Mouse (Mus musculus) adrenal gland, postnatal 10 days (tissue): ENCODE results near the gene Cryzl2. TPM values are rescaled to one million over a fixed set of nuclear protein-coding genes. Genes with fewer than 3 reads are reported as not detected.

Experiments used
- DNase-seq: peaks from one replicate; pipeline ENCODE4 v3.0.0; 2021; ENCODE audit warnings: mixed read lengths
- total RNA-seq, 2 experiments: library from RNA; stranded (reverse); gene quantifications; 2 replicates each; pipeline ENCODE4 v1.2.3; 2021

The Cryzl2 gene
- total RNA-seq, 2 experiments from 2014 or later: 33.8 to 34.5 TPM

GRCm38 (mm10) chr1:157472716-157473115, 14.3 kb downstream of the Cryzl2 start:
- DNase-seq: no peak

DNA sequence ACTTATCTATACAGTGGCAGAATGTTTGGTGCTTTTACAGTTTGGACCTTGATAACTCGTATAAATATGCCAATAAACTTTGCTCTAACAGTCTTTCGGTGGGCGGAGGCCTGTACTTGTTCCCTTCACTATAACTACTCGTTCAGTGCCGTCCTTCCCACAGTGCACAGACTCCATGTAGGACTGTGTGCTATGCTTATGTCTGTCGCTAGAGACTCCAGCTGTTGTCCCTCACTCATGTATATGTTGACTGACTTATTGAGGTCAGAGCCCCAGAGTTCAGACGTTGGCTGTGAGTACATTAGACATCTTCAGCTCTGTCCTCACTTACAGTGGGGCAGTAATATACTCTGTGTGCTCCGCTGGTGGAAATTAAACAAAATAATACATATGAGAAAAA, 16.5 kb downstream of the Cryzl2 start:
- DNase-seq: no peak

GRCm38 (mm10) chr1:157476231-157476630, 17.9 kb downstream of the Cryzl2 start:
- DNase-seq: no peak

DNA sequence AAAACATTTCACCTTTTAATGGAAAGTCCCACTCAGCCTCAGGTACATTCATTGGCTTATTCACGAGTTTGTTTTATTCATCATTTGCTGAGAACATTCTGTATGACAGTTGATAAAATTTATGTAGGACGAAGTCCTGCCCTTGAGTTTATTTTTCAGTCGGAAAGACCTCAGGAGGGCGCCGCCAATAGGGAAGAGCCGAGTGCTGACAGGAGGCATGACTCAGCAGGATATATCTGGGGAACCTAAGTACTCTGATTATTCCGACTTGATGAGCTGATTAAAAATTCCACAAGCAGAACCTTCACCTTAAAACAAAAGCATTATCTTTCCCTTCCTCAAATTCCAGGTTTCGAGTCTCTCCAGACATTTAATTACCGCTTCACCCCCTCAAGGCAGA, 21.7 kb downstream of the Cryzl2 start:
- DNase-seq: peak; percentile 52

DNA sequence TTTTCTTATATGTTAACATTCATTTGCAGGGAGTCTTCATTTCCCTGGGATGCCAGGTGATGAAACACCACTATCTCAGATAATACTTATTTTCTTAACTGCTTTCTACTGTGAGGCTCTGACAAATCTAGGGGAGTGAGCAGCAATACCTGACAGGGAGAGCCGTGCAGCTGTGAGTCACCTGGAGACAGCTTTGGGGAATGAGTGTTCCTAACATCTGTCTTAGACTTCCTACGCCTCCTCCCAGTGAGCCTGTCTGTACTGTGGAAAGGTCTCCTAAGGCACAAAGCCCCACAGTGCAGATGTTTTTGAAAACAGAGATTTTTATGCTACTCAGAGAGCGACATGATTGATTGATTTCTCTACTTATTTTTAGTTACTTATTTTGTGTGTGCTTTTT, 22.5 kb downstream of the Cryzl2 start:
- no peak for DNase-seq

DNA sequence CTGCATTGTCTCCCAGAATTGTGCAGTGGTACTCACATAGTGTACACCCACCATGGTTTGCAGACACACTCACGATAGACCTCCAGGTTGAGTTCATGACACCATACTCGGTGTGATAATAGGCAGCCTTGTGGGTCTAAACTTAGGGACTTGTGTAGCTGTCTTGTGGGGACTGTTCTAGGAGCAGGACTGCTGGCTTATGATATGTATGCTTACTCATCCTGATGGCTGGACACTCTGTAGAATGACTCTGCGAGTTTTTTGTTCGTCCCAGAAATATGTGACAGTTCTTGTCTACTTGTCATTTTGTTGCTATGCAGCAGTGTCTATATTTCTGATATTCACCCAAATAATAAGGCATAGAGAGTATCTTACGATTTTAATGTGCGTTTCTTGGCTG, 23.3 kb downstream of the Cryzl2 start:
- no peak for DNase-seq

DNA sequence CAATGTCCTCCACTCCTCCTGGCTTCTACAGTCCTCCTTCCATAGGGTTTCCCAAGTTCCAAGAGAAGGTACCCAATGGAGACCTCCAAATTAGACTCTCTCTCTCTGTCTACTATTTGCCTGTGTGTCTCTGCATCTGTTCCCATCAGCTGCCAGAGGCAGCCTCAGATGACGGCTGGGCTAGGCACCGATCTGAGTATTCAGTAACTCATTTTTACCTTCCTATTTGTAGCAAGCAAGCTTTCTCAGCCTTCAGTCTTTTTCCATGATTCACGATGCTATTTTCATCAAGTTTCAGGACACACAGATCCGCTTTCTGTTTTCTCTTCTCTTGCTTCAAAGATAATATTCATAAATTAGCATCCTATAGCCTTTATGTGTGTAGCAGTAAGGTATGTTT, 25.8 kb downstream of the Cryzl2 start:
- no peak for DNase-seq

- DNase-seq: no peak
These were observed 42.3 kb downstream of the Cryzl2 start for GRCm38 (mm10) chr1:157500657-157501056.

DNA sequence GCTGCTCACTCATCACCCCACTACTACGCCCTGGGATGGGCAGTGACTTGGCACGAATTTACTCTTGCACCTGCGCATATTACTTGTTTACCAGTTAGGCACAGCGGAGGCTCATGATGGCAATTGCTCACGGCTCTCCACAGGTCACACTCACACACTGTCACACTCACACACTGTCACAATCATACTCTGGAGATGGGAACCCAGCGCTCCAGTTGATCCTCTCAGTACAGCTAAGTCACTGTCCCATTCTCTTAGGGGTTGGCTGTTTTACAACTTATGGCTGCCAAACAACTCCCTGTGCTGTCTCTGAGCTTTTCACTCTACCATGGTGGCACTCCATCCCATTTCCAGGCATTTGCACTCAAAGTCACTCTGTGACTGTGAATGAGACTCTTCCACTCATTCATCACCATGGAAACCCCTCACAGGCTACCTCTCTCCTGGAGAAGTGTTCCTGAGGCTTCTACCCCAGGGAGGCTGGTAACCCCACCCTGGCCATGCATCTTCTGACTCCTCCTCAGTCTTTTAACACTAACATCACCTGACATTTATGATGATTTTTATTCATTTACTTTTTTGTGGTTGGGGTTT, 43.1 kb downstream of the Cryzl2 start:
- DNase-seq: no peak

GRCm38 (mm10) chr1:157503071-157503470, 44.7 kb downstream of the Cryzl2 start:
- no peak for DNase-seq

DNA sequence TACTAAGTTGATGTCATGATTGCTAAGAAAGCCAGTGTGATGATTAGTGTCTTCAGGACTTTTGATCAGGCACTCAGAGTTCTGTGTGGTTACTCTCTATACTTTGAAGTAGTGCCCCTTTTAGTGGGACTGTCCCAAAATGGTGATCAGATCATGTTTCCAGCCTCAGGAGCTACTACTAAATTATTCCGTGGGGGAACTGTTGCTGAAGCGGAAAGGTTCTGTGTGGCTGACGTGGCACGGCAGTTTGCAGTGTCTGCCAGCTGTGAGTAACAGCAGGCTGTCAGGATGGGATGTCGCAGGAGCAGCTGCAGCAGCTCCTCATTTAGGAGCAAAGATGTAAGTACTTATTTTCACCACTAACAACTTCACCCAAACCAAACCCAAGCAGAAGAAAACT, 48.1 kb downstream of the Cryzl2 start, which contains the start of gene Sec16b:
Gene Sec16b, plus strand, starts transcription at position 207 of the 400 bp plus-strand sequence.
- peak; percentile 63 for DNase-seq

DNA sequence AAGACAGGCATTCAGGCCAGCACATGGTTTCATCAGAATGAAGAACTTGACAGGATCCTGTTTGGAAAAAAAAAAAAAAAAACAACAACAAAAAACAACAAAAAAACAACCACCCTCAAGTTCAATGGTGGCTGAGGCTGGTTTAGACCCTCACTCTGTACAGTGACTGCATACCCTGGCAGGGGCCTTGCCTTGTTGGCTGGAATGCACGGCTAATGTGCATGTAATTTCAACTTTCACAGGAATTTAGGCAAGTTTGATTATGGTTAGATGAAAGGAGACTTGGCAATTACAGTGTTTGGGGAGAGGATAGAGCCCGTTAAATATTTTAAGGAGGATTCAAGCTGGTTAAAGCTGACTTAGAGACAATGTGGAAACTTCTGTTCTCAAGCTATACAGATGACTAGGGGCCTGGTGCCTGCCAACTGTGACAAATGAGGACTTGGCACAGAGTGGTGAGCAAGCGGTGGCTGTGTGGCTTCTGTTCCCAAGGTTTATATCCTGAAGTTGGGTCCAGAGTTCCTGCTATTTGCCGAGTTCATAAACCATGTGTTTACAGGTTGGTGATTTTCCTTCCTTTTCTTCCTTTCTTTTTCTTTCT, 48.7 kb downstream of the Cryzl2 start:
- peak; percentile 61 for DNase-seq

GRCm38 (mm10) chr1:157507814-157508213, 49.4 kb downstream of the Cryzl2 start:
- peak; percentile 43 for DNase-seq

DNA sequence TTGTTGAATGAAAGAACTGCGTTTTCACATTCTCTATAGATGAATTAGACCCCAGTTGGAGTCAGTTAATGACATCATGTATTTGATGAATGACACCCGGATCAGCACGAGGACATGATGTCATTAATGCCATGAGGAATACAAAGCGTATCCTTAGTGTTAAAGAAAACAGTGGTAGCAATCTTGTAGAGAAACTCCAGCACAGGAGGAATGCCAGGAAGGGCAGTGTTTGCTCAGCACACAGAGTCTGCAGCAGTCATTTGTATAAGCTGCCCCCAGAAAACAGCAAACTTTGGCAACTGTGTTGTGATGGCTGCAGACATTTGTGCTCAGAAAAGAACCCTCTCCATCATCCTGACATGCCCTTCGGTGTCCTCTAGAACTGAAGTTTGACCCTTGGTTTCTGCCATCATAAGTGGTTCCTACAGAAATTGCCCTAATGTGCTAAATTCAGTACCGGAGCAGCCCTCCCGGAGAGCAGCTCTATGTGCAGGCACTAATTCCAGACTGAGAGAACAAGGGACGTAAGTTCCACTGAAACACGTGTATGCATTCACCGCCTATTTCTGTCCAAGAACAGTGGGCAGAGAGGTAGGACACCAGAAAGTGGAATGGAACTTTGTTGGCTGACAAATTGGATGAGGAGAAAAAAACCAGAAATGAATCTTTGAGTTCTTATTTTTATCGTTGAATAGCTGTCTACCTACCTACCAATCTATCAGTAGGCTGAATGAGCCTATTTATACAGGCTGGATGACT, 54.5 kb downstream of the Cryzl2 start:
- no peak for DNase-seq

DNA sequence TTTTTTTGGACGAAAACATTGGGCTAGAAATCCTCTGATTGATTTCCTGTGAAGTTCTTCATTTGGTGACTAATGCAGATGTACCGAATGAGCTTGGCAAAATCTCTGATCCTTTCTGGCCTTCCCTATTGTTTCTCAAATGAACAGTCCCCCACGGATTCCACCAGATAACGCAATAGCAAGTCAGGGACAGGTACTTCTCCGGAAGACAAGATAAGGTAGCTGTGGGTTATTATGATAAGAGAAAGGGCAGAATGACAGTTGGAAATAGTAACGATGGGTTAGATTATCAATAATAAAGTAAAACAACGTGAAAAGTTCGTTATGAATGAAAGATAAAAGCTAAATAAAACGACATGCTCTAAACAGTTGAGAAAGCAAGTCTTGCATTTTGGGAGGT, 55.2 kb downstream of the Cryzl2 start:
- DNase-seq: no peak

GRCm38 (mm10) chr1:157514298-157514697, 55.9 kb downstream of the Cryzl2 start:
- no peak for DNase-seq

DNA sequence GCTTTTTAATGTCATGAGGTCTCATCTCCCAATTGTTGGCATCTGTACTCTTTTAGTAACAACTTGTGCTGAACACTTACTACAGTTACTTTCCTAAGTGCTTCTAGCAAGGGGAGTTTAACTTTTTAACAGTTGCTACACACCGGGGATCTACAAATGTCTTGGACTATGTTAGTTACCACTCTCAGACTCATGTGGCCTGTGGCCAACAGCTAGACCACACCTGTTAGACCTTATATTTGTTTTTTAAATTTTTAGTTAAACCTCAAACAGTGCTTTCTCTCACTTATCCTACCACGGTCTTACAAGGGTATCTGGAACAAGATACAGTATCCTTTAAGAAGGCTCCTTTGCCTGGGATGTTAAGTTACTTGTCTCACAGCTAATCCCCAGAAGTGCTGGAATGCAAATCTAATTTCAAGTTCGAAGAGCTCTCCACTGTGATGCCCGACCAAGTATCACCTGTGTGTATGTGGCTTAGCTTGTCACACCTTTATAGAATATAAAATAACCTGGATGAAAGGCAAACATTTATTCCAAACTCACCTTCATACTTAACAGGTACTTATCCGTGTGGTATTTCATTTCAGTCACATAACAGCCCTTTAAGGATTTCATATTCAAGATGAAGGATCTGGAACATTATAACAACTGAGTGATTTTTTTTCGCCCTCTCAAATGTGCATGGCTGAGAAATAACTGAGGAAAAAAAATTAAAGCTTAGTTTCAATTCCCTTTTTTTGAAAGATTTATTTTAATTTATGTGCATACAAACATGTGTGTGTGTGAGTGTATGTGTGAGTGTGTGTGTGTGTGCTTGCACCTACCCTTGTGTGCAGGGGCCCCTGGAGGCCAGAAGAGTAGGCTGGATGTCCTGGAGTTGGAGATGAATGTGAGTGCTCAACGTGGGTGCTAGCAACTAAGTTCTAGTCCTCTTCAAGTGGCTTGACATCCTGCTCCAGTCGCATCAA, 58.7 kb downstream of the Cryzl2 start:
- DNase-seq: no peak

GRCm38 (mm10) chr1:157518111-157518523, 59.7 kb downstream of the Cryzl2 start:
- DNase-seq: peak; percentile 35

- no peak for DNase-seq
These were observed 61.0 kb downstream of the Cryzl2 start for GRCm38 (mm10) chr1:157519396-157519795.

DNA sequence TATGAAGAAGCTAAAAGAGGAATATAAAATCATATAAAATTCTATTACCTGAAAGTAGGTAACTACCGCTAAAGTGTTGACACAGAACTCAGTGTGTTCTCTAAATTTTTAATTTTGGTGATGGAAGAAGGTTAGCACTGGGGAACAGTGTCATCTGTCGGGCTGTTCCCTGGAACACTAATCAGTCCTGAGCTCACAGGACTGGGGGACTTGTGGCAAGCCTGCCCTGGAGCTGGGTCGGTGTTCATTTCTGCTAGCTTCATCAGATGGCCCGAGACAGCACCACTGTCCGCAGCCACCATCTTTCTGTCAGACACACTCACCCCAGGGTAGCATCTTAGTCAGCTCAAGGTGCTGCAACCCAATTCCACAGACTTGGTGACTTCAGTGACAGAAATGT, 63.9 kb downstream of the Cryzl2 start:
- DNase-seq: no peak

GRCm38 (mm10) chr1:157524775-157525174, 66.4 kb downstream of the Cryzl2 start:
- DNase-seq: no peak

DNA sequence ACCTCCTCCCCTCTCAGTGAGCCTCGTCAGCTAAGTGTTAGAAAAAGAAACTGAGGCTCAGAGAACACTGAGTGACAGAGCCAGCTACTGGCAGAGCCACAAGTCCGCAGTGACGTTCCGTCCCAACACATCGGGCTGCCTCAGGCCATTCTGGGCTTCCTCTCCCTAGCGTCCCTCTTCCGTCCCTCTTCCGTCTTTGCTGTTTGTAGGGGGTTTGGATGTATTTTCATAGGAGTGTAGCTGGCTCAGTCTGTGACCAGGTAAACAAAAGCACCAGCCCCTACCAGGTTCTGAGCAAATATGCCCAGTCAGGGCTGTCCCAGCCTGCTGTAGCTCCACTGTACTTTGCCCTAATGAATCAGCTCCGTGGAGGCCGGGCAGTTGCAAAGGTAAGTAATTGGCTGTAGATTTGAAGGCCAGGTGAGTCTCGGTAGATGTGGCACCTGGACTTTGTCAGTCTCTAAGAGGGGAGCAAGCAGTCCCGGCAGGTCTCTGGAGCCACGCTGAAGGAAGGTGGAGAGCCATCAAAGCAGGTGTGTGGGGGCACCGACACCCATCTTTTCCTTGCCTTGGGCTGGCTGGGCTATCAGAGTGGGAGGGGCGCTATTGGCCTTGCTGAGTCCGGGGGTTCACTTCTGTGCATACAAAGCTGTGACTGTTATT, 67.4 kb downstream of the Cryzl2 start:
- no peak for DNase-seq
